Mouse (Mus musculus) B cell, adult 62 days (primary cell): ENCODE results near the gene Emb. TPM values are rescaled to one million over a fixed set of nuclear protein-coding genes. Genes with fewer than 3 reads are reported as not detected.

ENCODE experiments used
- total RNA-seq: library from RNA; stranded (reverse); gene quantifications from 4 replicates; pipeline ENCODE4 v1.2.4, GENCODE M21; 2023

The Emb gene
- 8.3 to 12.7 TPM (median 11.3 TPM) in 4 replicates for total RNA-seq

DNA sequence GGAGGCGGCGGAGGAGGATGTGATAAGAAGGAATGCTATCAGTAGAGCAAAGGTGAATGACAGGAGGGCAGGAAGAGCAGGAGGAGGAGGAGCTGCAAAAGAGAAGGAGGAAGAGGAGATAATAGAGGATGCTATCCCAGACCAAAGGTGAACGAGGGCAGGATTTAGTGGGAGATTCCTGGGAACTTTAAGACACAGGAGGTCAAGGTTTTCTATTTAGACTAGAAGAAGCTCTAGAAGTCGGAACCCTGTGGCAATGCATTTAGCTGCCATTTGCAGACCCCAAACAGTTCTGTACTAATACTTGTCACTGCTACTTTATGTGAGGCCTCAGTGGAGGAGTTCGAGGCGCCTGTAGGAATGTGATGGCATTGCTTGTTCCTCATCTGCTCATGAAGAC lies at the start of gene Emb:
Emb (plus strand) TSS at position 301 of the 400 bp plus-strand sequence.

DNA sequence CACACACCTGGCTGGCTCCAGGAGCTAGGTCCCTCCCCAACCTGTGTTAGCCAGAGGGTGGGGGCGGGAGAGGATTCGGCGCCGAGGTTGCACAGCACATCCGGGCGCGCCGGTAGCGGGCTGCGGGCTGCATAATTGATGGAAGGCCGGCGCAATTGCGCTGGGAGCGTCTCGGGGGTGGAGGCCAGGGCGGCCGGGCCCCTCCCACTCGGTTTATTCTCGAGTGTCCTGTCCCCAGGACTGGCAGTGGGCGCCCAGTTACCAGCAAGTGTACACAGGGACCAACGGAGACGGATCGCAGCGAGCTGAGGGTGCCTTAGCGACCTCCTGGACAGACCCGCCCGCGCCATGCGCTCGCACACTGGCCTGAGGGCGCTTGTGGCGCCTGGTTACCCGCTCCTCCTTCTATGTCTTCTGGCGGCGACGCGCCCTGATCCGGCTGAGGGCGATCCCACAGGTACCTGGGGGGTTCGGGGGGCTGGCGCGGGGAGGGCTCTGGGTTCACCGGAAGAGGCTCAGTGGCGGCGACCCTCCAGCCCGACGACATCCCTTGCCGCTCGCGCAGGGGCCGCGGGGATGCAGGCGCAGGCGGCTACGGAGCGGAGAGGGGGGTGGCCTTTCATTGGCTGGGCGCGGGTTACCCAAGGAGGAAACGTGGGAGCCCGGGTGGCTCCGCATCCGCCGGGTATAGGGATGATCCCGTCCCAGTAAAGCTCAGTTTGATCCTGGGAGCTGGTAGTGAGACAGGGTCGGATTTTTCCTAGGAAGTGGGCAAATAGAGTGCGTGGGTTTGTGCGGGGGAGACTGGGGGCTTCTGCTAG lies 12.4 kb downstream of the Emb start, which contains the start of gene Gm17509:
Gm17509 (minus strand) TSS at position 575 of the 821 bp plus-strand sequence.

Other genes starting within 250 kb of the Emb start
- 39.5 to 53.1 TPM (median 46.0 TPM) in 4 replicates for gene Parp8, start 183.0 kb upstream of the Emb start, total RNA-seq
- gene Gm17509, start 12.5 kb downstream of the Emb start, total RNA-seq, result 0.24 TPM in 1 of 4 replicates, not detected in the others